Mouse (Mus musculus) naive thymus-derived CD4-positive, alpha-beta T cell, adult 2 months (primary cell): ENCODE results near the gene Cnksr1.

Experiments used
- DNase-seq: peaks from one replicate; pipeline ENCODE4 v3.0.0-alpha.2; 2011; ENCODE audit warnings: low read depth

The Cnksr1 gene

DNA sequence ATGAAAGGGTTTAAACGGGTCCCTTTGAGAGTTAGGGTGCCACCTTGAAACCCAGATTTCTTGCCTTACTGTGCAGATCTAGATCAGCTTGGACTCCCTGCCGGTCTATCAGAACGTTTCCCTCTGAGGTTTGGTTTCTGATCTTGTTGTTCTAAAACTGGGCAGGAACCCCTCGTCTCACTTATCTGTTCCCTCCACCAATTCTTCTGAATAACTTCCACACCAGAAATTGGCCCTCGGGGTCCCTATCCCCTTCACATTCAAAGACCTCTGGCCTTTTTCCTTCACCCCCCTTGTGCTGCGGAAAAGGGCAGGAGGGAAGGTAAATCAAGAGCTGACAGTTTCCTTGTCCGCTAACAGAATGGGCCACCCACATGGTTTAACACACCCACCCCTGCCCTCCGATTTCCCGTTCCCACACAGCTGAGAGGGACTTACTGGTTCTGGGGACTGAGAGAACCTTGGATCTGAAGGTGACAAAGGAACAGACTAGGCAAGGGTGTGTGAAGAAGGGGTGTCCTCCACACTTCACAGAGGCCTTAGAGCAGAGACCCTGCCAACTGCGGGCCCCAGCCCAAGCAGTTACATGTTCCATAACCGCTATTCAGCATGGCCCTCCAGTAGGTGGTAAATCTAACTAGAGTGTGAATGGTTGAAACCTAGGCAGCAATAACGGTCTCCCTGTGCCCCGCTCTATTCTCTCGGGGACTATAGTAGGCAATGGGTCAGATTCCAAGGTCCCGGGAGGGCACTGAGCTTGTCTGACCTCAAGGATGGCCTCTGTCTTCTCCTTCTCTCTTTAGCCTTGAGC, 14.9 kb upstream of the Cnksr1 start:
- DNase-seq, result no peak

DNA sequence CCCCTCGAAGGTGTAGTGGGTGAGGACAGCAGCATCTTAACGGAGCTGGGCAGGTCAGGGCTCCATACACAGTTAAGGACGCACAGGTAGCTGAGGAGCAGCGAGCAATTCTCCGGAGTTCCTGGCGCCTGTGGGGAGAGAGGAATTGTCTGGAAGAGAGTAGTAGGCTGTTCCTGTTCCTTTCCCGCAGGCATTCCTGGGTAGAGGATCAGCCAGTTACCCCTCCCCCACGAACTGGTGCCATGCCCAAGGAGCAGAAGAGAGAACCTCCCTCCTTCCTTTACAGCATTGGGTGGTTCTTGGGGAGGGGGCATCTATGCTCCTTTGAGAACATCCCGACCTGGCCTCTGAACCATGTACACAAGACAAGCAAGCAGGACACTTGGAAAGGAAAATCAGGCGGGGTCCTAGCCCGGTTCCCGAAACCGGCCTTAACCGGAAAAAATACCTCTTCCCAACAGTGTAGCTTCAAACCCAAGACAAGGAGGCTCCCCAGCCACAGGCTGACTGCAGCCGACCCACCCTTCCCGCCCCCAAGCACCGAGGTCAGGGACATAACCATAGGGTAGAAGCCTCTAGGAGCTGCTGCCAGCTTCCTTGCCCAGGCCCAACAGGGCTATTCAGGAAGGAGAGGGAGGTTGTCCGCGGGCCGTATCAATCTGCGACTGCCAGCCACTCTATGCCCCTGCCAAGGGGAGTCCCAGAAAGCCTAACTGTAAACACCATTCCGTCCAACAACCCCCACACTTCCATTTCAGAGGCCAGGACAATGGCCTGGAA, 14.1 kb upstream of the Cnksr1 start:
- no peak for DNase-seq

DNA sequence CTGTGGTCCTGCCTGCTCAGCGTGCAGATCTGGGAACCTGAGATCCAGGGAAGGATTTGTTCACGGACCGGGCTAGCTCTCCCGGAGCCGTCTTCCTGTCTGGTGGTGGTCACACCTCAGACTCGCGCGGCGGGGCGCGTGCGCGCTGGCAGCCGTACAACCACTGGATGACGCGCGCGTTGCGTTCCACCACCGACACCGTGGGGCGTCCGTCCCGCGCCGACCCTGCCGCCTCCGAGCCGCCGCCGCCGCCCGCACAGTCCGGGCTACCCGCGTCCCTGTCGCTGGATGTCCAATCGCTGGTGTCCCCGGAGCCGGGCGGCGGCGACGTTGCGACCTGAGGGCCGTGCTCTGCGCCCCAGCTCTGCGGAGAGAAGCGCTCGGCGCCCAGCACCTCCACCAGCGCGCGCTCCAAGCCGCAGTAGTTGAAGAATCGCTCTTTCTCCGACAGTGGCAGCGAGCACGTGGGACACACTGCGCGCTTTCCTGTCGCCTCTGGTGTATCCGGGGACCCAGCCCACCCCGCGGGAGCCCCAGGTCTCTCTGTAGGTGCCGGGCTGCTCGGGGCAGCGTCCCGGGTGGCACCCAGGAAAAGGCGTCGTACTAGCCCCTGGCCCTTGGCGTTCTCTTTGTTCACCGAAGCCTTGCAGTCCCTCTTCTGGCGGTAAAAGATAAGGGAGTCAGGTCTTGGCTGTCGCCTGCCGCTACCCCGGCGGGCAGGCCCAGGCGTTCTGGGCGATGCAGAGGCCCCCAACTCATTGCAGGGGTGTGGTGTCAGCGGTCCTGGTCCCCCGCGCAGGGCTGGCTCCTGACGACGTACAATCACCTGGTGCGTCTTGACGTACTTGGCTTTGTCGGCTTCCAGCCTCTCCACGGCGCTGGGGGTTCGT, 13.3 kb upstream of the Cnksr1 start:
- peak; percentile 59 for DNase-seq

DNA sequence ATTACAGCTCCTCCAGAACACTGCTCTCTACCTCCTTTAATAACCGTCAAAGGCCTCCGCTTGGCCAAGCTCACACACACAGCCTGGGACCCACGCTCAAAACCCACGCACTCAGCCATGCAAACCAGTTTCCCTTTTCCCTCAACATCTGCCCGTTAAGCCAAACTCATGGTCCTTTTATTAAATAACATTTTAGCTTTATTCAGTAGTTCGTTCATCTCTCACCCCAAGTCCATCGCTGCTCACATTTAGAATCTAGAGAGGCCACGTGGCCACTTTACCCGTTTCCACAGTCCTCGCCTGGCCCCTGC, 12.7 kb upstream of the Cnksr1 start:
- no peak for DNase-seq

DNA sequence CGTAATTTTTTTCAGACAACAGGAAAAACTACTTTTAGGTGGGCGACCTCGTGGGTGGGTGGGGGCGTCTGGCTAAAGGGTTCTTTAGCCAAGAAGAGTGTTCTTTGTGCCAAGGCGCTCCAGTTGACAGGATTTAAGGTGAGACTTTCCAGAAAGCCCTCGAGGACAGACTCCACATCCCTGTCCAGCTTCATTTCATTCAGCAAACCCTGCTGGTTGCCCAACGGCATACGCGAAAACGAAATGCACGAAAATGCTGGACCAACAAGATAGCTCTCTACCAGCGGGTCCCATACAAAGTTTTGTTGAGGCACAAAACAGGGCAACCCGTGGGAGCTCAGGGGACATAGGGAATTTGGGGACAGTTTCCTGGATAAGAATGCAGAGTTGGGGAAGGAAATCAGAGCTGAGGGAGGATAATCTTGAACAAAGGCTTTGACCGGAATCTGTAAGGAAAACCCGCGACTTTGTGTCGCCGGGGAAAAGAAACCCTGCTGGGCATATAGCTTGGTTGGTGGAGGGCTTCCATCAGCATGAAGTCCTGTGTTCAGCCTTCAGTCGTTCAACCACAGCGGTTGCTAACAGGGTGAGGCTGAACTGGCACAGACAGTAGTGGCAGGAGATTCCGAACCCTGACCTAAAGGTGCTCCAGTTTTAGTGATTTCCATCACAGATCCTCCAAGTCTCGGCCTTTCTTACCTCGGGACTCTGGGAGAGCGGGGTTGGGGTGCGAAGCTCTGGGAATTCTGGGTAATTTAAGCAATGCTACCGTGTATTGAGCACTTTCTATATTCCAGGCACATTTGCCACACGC, 12.1 kb upstream of the Cnksr1 start:
- no peak for DNase-seq

DNA sequence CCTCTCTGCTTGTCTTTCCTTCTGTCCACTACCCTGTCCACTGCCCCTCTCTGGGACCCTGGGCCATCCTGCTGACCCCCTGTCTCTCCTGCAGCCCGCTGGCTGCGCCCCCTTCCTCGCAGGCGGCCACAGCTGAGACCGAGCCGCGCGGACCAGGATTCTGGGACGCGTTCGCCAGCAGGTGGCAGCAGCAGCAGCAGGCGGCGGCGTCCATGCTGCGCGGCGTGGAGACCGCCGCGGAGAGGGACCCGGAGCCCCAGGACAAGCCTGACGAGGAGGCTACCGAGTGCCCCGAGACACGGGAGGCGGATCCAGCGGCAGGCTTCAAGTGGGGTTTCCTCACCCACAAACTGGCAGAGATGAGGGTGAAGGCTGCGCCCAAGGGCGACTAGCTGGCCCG, 11.5 kb upstream of the Cnksr1 start:
- peak; percentile 82 for DNase-seq

DNA sequence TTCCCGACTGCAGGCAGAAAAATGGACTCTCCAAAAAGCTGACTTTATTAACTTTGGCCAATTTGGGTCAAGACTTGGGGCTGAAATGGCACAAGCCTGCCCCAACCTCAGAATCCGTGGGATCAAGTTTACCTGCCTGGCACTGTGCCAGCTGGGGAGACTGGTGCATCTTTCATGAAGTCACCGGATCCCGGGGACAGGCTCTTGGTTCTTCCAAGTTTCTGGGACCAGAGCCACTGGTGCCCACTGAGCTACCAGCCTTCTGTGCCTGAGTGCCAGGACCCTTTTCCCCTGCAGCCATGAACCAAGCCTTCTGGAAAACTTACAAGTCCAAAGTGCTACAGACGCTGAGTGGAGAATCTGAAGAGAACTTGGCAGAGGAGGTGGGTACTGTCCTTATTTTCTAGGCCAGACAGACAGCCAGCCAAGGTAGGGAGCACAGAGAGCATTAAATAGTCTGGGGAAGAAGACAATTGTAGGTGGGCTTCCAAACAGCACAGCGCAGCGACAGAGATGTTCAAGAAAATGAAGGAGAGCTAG, 8.6 kb upstream of the Cnksr1 start, which contains the start of gene Gm30191:
Gene Gm30191 (plus strand): TSS at position 217 of the 540 bp plus-strand sequence.
- no peak for DNase-seq

DNA sequence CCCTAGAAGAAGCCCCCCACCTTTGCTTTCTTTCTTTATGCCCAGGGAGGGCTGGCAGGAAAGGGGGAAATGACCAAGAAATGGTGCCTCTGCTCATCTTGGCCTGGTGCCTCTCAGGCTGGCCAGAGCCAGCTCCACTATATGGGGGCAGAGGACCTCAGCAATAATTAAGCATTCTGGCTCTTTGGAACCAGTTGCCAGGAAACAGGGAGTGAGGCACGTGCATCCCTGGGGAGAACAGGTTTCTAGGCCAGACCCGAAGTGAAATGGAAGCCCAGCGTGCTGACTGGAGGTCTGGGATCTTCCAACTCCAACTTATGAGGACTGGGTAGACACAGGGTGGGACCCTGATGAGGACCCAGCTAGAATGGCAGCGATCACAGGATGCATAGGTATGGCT, 8.1 kb upstream of the Cnksr1 start:
- peak; percentile 26 for DNase-seq

DNA sequence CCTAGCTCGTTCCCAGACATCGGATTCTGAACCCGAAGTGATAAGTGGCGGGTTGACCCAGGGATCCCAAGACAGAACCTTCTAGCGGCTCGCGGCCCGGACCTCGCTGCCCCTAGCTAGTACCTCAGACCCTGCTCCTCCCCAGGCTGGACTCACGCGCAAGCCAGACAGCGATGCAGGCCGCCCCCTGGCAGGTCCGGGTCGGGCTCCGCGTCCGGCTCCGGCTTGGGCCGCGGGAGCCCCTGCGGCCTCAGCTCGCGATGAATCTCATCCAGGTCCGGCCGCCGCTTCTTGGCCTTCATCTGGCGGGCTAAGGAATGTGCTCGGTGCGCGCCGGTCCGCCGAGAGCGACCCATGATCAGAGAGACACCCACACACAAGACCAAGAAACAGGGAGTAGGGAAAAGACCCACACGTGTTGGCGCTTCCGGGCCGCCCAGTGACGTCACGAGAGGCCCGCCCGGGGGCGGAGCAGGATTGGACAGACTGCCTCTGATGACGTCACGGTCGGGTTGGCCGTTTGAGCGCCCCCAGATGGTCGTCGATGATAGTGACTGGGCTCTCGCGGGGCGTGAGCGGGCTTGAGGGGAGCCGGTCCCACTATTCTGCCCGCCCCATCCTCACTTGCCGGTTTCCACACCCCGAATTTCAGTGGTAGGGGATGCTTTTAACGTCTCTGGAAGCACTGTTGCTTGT, 7.1 kb upstream of the Cnksr1 start, which contains the start of gene Zfp593:
Gene Zfp593 (minus strand): TSS at position 445 of the 696 bp plus-strand sequence.
- DNase-seq, result peak; percentile 96

DNA sequence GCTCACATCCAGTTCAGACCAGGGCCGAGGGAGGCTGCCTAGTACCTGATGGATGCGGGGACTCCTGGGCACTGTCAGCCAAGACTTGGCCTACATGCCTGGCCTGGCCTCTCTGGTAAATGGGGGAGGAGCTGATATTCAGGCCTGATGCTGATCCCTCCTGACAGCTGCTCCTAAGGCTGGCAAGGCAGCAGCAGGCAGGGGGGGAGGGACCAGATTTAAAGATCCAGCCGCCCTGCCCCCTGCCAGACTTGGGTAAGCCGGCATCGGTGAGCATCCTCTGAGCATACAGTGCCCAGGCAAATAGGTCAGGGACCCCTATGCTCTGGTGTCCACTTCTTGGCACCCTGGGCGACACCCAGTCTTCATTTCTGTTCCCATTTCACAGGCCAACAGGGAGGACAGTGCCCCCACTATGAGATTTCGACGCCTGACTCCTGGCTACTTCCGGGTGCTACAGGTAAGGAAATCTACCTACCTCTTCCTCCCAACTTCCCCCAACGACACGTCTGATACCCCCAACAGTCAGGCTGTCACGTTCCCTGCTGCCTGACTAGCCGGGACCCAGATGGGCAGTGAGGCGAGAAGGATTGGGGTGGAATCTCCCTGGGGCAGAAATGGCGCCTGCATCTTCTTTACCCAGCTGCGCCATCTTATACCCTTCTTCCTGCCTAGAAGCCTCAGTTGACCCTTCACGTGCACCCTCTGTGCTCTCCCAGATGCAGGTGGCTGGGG, 5.5 kb upstream of the Cnksr1 start, which contains the start of gene E130218I03Rik:
Gene E130218I03Rik (plus strand): TSS at position 147 of the 735 bp plus-strand sequence.
- no peak for DNase-seq

DNA sequence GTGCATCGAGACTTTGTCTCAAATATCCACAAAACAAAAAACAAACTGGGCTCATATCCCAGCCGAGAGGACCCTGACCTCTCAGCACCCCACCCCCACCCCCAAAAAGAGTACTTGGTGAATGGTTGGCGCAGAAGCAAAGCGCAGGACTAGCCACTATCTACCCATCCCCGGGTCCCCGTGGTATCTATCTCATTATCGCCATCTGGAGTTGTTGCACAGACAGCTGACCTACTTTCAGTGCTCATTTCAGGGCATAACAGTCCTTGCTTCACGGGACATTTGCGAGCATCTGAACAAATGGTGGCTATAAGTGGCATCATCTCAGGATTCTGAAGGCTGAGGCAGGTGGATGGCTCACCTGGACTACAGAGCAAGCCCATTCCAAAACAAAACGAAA, 487 bp upstream of the Cnksr1 start:
- no peak for DNase-seq

DNA sequence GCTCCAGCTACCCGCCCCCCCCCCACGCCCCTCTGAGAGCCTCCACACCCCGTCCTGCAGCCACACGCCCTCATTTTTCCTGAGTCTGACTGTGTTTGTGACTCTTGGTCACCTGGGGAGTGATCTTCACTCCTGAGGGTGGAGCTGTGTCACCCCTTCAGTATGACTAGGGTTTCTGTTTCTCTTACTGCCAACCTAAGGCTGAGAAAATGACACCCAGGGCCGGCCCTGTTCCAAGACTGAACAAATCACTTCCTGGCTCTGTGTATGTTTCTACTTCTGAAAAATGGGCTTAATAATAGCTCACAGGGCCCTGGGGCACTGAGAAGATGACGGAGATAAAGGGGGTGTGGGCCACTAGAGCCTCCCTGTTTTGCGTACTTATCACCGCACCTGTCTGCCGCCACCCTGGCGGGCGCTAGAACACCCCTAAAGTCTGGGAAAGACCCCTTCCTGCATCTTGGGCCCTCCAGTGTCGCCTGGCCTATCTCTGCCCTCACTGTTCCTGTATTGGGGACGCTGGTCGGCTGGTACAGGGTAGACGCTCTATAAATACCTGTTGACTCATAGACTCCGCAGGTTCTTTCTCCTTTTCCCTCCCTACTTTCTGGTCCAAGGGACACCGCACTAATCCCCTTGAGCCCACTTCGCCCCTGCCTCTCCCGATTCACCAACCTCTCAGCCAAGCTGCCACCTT, 469 bp downstream of the Cnksr1 start:
- no peak for DNase-seq

DNA sequence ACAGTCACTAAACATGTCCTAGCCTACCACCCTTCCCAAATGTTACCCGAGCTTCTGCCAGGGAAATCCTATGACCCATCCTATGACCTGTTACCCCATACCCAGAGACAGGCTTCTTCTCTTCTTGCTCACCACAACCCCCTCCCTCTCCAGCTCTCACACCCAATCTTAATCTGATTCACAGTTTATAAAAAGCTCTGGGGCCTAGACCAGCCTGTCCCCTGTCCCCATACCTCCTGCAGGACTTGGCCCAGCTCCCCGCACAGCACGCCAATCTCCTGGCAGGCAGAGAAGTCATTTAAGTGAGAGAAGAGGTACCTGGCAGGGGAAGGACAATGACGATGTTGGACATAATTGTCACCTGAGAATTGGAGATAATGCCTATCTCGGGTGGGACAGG, 3.3 kb downstream of the Cnksr1 start:
- DNase-seq, result no peak

DNA sequence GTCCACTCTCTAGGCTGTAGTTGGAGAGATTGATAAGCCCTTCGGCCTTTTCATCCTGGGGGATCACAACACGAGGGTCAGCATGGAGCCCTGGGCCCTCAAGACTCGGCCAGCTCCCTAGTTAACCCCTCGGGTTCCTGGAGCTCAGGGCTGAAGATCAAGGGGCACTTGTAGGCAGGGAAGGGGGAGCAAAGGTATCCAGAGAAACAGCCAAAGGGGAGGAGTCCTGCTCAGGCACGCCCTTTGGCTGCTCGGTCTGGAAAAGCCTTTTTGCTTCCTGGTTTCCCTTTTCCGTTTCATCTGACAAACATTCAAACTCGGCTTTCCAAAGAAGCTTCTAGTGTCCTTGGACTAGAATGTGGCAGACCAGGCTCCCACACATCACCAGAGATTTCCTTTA, 7.8 kb downstream of the Cnksr1 start:
- DNase-seq, result no peak

DNA sequence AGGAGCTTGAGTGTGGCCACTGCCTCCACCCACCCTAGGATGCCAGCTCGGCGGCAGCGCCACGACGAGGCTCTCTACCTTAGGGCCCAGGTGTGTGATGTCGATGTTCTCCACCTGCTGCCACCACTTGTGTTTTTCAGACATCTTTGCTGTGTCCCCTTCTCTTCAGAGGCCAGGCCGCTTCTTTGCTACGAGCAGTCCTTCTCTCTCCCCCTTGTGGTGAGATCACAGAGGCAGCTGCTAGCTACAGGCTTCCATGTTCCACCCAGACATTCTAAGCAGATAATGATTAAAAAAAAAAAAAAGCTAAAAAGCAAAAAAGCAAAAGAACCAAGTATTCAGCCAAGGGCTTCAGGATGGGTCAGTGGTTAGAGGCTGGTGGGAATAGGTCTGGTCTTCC, 11.0 kb downstream of the Cnksr1 start, which contains the start of gene Catsper4:
Gene Catsper4 (minus strand): TSS at position 190 of the 400 bp plus-strand sequence.
- DNase-seq, result no peak

DNA sequence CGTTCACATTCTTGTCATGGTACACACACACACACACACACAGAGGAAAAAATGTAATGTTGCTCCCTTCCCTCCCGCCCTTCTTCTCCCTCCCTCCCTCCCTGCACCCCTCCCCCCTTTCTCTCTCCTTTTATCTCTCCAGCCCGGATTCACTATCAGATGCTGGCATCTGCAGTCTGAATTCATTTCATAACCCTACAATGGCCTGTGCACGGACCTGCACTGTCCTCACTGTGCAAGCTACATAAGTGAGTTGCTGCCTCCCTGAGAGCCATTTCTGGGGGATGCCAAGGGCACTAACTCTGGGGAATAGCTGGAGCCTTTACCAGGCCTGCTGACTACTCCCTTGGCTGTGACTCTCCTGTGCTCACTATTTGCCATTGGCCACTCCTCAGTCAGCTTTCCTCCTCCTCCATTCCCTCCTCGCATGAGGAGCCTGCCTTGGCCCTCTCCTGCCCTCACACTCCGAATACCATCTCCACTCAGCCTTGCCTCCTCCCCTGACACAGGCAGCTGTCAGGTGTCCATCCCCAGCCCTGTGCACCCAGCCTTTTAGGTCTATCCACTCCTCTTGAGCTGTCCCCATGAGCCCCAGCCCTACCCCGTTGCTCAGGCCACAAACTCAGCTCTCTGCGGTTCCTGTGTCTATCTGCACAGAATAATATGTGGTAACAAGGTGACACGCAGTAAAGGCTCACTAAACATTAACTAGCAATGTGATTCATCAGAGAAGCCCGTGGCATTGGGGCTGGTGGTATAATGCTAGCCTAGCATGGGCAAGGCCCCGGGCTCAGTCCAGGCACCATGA, 15.2 kb downstream of the Cnksr1 start:
- no peak for DNase-seq

DNA sequence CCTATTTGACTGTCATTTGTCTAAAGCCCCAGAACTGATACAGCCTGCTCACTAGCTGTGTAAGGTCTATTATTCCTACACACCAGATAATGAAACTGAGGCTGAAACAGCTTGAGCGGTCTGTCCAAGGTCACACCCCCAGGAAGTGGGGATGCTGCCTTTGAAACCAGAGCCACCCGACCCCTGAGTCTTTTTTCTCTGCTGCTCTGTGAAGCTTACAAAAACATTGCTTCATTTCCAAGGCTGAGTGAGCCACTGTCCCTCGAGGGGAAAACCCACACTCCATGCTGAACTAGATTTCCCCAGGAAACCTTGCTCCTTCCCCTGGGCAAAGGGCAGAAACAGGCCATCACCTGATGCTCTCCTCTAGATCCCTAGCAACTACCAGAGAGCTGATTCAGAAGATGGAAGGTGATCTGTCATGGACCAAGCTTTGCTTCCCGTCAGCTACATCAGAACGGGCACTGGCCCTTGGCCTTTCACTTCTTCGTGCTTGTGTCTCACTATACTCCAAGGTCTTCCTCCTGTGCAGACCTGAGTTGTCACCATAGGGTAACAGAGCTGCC, 31.6 kb downstream of the Cnksr1 start:
- DNase-seq, result no peak
